Mouse (Mus musculus) liver, postnatal 0 days (tissue): ENCODE measurements around the gene Magix. TPM values are rescaled to one million over a fixed set of nuclear protein-coding genes. Genes with fewer than 3 reads are reported as not detected.

Experiments
- ATAC-seq: fragments of 200-750 bp; cut with Nextera tagmentation; 2 replicates; pipeline ENCODE4 v1.8.0; 2017; ENCODE audit warnings: mild to moderate bottlenecking, moderate library complexity
- DNase-seq: peaks from one replicate; pipeline ENCODE4 v3.0.0-alpha.2; 2016
- H3K27ac ChIP-seq: fragments of 300-500 bp; sonication (generic); 2 replicates; pipeline ENCODE4 v1.5.1; 2014; ENCODE audit warnings: antibody characterized with exemption, moderate library complexity, mild to moderate bottlenecking, low read depth
- H3K27me3 ChIP-seq: fragments of 300-500 bp; sonication (generic); 2 replicates; pipeline ENCODE4 v1.6.1; 2014; ENCODE audit warnings: low read length, control low read depth, mixed read lengths; ENCODE audit not compliant: insufficient read depth
- H3K36me3 ChIP-seq: fragments of 300-500 bp; sonication (generic); replicated peaks from 2 replicates; pipeline ENCODE4 v1.6.1; 2014; ENCODE audit warnings: mild to moderate bottlenecking, control low read depth, low read length, moderate library complexity, mixed read lengths; ENCODE audit not compliant: insufficient read depth
- H3K4me1 ChIP-seq: fragments of 300-500 bp; sonication (generic); 2 replicates; pipeline ENCODE4 v1.6.1; 2014; ENCODE audit warnings: antibody characterized with exemption, mild to moderate bottlenecking, control low read depth; ENCODE audit not compliant: insufficient read depth
- H3K4me2 ChIP-seq: fragments of 300-500 bp; sonication (generic); 2 replicates; pipeline ENCODE4 v1.6.1; 2014; ENCODE audit warnings: low read depth, mild to moderate bottlenecking, low read length, moderate library complexity, mixed read lengths
- H3K4me3 ChIP-seq: fragments of 300-500 bp; sonication (generic); 2 replicates; pipeline ENCODE4 v1.5.1; 2014; ENCODE audit warnings: low read depth, low read length
- H3K9ac ChIP-seq: fragments of 300-500 bp; sonication (generic); replicated peaks from 2 replicates; pipeline ENCODE4 v1.6.1; 2014; ENCODE audit warnings: mild to moderate bottlenecking, moderate library complexity
- H3K9me3 ChIP-seq: fragments of 300-500 bp; sonication (generic); 2 replicates; pipeline ENCODE4 v1.6.1; 2016; ENCODE audit warnings: mild to moderate bottlenecking, control low read depth, low read length, mixed read lengths
- CTCF ChIP-seq: sonication (generic); IDR thresholded peaks from 2 replicates; pipeline ENCODE4 v1.5.1; 2016; ENCODE audit warnings: antibody characterized with exemption, low read depth
- EP300 ChIP-seq: IDR thresholded peaks from 2 replicates; pipeline ENCODE4 v1.6.1; 2016; ENCODE audit warnings: antibody characterized with exemption, low read depth, mild to moderate bottlenecking
- WGBS: fragments of 180-500 bp; shearing (Covaris S2); extraction: QIAGEN DNeasy Blood & Tissue Kit; methylation state at CpG from one replicate; pipeline ENCODE4 v1.1.7; 2014; ENCODE audit not compliant: insufficient replicate concordance; 5-methylcytosine and 5-hydroxymethylcytosine counted together
- polyA plus RNA-seq: library from polyadenylated mRNA; unstranded; fragments of >200 nt; fragmentation: Nextera tagmentation; extraction: Ambion mirVana; gene quantifications from 2 replicates; pipeline ENCODE4 v1.2.1, GENCODE M21; 2015

Gene Magix
- polyA plus RNA-seq, 1 experiment from 2014 or later: 2.4 TPM

DNA sequence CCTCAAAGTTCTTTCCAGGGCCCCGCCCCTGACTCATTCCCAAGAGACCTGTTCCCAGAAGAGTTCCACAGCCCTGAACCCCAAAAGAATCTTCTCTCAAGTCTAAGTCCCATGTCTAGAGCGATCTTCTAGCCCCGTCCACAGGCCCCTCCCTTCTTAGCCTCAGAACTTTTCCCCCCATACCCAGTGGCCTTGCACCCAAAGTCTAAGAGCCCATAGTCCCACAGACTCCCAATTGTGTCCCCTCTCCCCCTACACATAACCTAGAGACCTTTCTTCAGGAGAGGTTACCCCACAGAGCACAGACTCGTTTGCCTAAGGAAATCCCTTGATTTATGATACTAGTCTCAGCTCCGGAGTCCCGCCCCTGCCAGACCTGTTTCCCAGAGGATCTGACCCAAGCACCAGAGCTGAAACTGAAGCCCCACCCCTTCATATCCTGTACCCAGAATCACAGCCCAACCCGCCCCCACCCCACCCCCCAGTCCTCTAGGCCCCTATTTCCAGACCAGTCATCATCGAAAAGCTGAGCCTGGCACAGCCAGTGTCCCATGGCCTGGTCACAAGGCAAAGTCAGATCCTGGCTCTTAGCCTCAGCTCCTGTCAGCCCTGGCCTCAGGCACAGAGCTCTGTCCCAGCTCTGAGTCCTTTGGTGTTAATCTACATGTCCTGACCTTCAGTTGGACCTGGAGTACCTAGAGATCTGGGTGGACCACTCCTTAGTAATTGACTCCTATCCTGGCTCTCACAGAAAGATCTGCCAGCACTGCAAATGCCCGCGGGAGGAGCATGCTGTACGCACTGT is 22.1 kb downstream of the Magix start:
- Histone ChIP-seq H3K36me3 (no peaks in the 10 kb centered on the region), H3K27ac (no peak overlapping the region), H3K9me3 (no peaks in the 10 kb centered on the region), H3K9ac (no peak overlapping the region), H3K27me3 (no peaks in the 10 kb centered on the region), H3K4me2 (no peak overlapping the region), H3K4me1 (no peaks in the 10 kb centered on the region), H3K4me3 (peak overlapping the region; percentile 55; the same call in 1 of the 2 replicates)
- 70% methylated on average over 11 of the region's 11 CpGs for WGBS
- DNase-seq (no peak), ATAC-seq (no peak)
- TF ChIP-seq CTCF: no peak
- TF ChIP-seq EP300: no peak

DNA sequence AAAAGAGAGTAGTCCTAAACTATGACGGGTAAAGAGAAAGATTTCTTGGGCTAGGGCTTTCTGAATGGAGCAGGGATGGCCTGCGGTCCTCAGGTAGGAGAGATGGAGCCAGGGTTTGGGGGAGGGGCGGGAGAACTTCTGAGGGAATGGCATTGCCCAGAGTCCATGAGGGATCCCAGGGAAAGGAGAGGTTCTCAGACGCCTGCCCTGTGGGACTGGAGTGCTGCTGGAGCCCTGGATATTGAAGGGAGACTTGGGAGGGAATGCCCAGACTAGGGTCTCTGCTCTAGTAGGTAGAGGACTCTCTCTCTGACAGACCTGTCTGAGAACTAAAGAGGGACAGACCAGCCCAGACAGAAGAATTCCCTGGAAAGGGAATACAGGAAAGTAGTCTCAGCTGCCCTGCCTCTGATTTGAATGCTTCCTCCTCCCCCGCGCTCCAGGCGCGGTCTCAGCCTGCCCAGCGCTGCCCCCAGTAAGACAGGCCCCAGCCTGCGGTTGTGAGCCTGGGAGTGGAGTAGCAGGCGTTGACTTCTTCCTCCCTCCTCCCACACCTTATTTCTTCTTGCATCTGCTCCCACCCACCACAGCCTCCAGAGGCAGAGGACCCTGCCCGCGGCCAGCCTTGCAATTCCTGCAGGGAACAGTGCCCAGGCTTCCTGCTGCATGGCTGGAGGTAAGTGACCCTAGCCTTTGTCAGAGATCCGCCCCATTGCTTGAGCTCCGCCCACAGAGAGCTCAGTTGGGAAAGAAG is 22.8 kb downstream of the Magix start:
- Histone ChIP-seq H3K27ac (peak overlapping the region; percentile 11; the same call in 1 of the 2 replicates), H3K4me1 (no peaks in the 10 kb centered on the region), H3K9ac (peak overlapping the region; percentile 54; the same call in 1 of the 2 replicates), H3K9me3 (no peaks in the 10 kb centered on the region), H3K27me3 (no peaks in the 10 kb centered on the region), H3K4me2 (peak overlapping the region; percentile 70), H3K4me3 (peak overlapping the region; percentile 55), H3K36me3 (no peaks in the 10 kb centered on the region)
- DNase-seq: peak; percentile 42
- ATAC-seq: peak; percentile 38; the same call in 1 of the 2 replicates
- TF ChIP-seq EP300 (no peak), CTCF (no peak)
- WGBS: 32% methylated on average over 11 of the region's 15 CpGs

DNA sequence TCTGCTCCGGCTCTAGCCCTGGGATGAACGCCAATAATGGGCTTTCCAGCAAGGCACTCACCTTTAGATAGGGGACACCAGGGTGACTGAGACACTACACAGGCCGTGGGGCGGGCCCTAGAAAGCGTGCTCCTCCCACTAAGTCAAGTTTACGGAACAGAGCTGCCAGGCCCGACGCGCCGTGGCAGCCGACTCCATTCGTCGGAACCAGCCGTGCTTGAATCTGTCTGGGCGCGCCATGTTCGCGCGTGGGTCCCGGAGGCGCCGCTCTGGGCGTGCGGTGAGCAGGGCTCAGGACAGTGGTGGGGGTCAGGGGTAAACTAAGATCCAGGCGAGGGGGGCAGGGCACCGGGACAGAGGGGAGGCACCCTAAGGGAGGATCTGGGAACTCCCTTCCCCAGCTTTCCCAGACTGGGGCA is 23.8 kb downstream of the Magix start, which contains the start of gene Prickle3:
TSS of gene Prickle3 (plus strand) at position 40 of the 419 bp plus-strand sequence.
- peak within 1 kb of the TSS; percentile 67; the same call in 1 of the 2 replicates for H3K27ac ChIP-seq
- DNase-seq: peak; percentile 63

DNA sequence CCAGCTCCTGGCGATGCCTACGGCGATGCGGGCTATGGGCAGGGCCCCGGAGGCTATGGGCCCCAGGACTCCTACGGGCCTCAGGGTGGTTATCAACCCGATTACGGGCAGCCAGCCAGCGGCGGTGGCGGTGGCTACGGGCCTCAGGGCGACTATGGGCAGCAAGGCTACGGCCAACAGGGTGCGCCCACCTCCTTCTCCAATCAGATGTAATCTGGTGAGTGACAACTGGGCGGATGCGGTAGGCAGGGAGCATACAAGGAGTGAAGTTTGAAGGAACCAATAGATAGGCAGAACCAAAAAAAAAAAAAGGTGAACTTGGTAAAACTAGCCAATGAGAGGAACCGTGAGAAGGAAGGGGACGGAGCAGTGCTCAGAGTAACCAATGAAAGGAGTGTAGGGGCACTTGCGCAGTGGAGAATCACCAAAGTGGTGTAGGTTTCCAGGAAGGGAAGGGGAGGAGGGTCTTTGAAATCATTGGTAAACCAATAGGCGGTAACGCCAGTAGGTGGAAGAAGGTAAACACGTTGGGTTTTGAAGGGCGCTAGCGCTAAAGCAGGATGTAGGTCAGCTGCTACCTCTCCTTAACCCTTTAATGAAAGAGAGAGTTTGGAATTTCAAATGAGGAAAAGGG is 32.3 kb downstream of the Magix start:
- Histone ChIP-seq H3K4me3 (peak overlapping the region; percentile 49), H3K9ac (peak overlapping the region; percentile 65), H3K4me2 (peak overlapping the region; percentile 75), H3K27me3 (0 out of 2 replicates have a peak, but pooled peaks cover 1% of the 10 kb centered on the region), H3K4me1 (peaks cover 6% of the 10 kb centered on the region), H3K27ac (peak overlapping the region; percentile 94), H3K9me3 (no peaks in the 10 kb centered on the region), H3K36me3 (no peaks in the 10 kb centered on the region)
- ATAC-seq (peak; percentile 95), DNase-seq (peak; percentile 85)
- WGBS: 19% methylated on average over 25 of the region's 25 CpGs
- TF ChIP-seq CTCF: peak; percentile 50
- TF ChIP-seq EP300: peak; percentile 68

More for the DNA sequence above, 23.8 kb downstream of the Magix start, which contains the start of gene Prickle3:
- no peak for TF ChIP-seq EP300
- TF ChIP-seq CTCF: no peak
- Histone ChIP-seq H3K27me3 (no peaks in the 10 kb centered on the region), H3K9ac (peak within 1 kb of the TSS; percentile 54; the same call in 1 of the 2 replicates), H3K36me3 (no peaks in the 10 kb centered on the region), H3K9me3 (no peaks in the 10 kb centered on the region), H3K4me1 (no peaks in the 10 kb centered on the region), H3K4me3 (peak within 1 kb of the TSS; percentile 55), H3K4me2 (peak within 1 kb of the TSS; percentile 70)
- 19% methylated on average over 26 of the region's 26 CpGs for WGBS
- ATAC-seq: peak; percentile 90

DNA sequence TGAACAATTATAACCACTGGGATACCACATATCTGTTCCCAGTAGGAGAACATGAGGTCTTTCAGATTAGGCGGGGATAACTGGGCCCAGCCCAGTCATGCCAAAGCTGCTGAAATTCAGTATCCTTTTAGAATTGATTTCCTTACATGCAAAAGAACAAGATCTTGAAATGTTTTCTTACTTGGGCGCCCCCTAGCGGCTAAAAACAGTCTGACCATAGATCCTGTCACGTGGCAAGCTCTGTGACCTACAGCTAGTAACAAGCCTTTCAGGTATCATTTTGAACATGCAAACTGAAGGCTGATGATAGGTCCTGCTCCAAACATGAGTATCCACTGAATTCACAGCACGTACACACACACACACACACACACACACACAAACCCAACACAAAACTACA is 35.7 kb downstream of the Magix start:
- Histone ChIP-seq H3K27me3 (0 out of 2 replicates have a peak, but pooled peaks cover 2% of the 10 kb centered on the region), H3K4me1 (peaks cover 6% of the 10 kb centered on the region), H3K4me3 (no peak overlapping the region), H3K9me3 (no peaks in the 10 kb centered on the region), H3K9ac (no peak overlapping the region), H3K4me2 (no peak overlapping the region), H3K27ac (no peak overlapping the region), H3K36me3 (no peaks in the 10 kb centered on the region)
- DNase-seq (peak; percentile 79), ATAC-seq (no peak)
- WGBS: 10% methylated on average over 5 of the region's 5 CpGs
- TF ChIP-seq CTCF (peak; percentile 72), EP300 (no peak)
